Mouse (Mus musculus) adrenal gland, postnatal 36 days (tissue): Measurements from ENCODE around the gene Dnal4. TPM values are rescaled to one million over a fixed set of nuclear protein-coding genes. Genes with fewer than 3 reads are reported as not detected.

Experiments used
- DNase-seq, 2 experiments: peaks; one replicate each; pipeline ENCODE4 v3.0.0; 2021; ENCODE audit warnings: mixed read lengths in 1 of 2
- total RNA-seq, 2 experiments: library from RNA; stranded (reverse); gene quantifications; 2 replicates each; pipeline ENCODE4 v1.2.3; 2021

Gene Dnal4
- total RNA-seq, 2 experiments from 2014 or later, result 19.5 to 22.9 TPM

- no peak for DNase-seq
These were observed 23.1 kb upstream of the Dnal4 start for GRCm38 (mm10) chr15:79800701-79801100.

- DNase-seq, result no peak
These were observed 20.9 kb upstream of the Dnal4 start for GRCm38 (mm10) chr15:79798591-79798990.

GRCm38 (mm10) chr15:79797680-79798079 lies 20.0 kb upstream of the Dnal4 start:
- no peak for DNase-seq

- no peak for DNase-seq
These were observed 19.4 kb upstream of the Dnal4 start for GRCm38 (mm10) chr15:79797096-79797495.

- DNase-seq, result no peak
These were observed 18.6 kb upstream of the Dnal4 start for GRCm38 (mm10) chr15:79796256-79796655.

- DNase-seq, result no peak
These were observed 16.5 kb upstream of the Dnal4 start for GRCm38 (mm10) chr15:79794173-79794572.

- no peak for DNase-seq
These were observed 15.4 kb upstream of the Dnal4 start for GRCm38 (mm10) chr15:79793076-79793475.

GRCm38 (mm10) chr15:79792455-79792854 lies 14.8 kb upstream of the Dnal4 start:
- no peak for DNase-seq

- DNase-seq, result peak; percentile 78 to 83
These were observed 13.9 kb upstream of the Dnal4 start for GRCm38 (mm10) chr15:79791502-79791901.

GRCm38 (mm10) chr15:79790905-79791304 lies 13.3 kb upstream of the Dnal4 start:
- no peak for DNase-seq

GRCm38 (mm10) chr15:79790111-79790510 lies 12.5 kb upstream of the Dnal4 start:
- DNase-seq, result no peak

GRCm38 (mm10) chr15:79787815-79788214 lies 10.2 kb upstream of the Dnal4 start:
- no peak for DNase-seq

GRCm38 (mm10) chr15:79785056-79785455 lies 7.4 kb upstream of the Dnal4 start:
- DNase-seq, result peak; percentile 21 to 44

- DNase-seq, result no peak
These were observed 2.0 kb downstream of the Dnal4 start for GRCm38 (mm10) chr15:79775662-79776061.

- DNase-seq, result peak; percentile 96 to 97
These were observed 3.3 kb downstream of the Dnal4 start for GRCm38 (mm10) chr15:79774117-79775027.

- DNase-seq, result no peak
These were observed 6.9 kb downstream of the Dnal4 start for GRCm38 (mm10) chr15:79770629-79771240.

- no peak for DNase-seq
These were observed 9.3 kb downstream of the Dnal4 start for GRCm38 (mm10) chr15:79768302-79768701.

- no peak for DNase-seq
These were observed 10.2 kb downstream of the Dnal4 start for GRCm38 (mm10) chr15:79767327-79767961.

- DNase-seq, result no peak
These were observed 11.0 kb downstream of the Dnal4 start for GRCm38 (mm10) chr15:79766586-79767071.

- DNase-seq, result no peak
These were observed 11.5 kb downstream of the Dnal4 start for GRCm38 (mm10) chr15:79766168-79766567.

GRCm38 (mm10) chr15:79765361-79765760 lies 12.3 kb downstream of the Dnal4 start:
- peak; percentile 25 to 64 for DNase-seq

- DNase-seq, result no peak
These were observed 12.9 kb downstream of the Dnal4 start for GRCm38 (mm10) chr15:79764539-79765267.
